Mouse (Mus musculus): ENCODE results near the gene Gm4779. TPM values are rescaled to one million over a fixed set of nuclear protein-coding genes. Genes with fewer than 3 reads are reported as not detected.
"Not testable (repeated sequence)": the region's sequence is repeated elsewhere in the genome, so short reads cannot be mapped to it uniquely, and the experiment has no call there.

The Gm4779 gene
- total RNA-seq (2021): under 1 TPM in 1 of 2 experiments, not detected in 1; 0.28 TPM

DNA sequence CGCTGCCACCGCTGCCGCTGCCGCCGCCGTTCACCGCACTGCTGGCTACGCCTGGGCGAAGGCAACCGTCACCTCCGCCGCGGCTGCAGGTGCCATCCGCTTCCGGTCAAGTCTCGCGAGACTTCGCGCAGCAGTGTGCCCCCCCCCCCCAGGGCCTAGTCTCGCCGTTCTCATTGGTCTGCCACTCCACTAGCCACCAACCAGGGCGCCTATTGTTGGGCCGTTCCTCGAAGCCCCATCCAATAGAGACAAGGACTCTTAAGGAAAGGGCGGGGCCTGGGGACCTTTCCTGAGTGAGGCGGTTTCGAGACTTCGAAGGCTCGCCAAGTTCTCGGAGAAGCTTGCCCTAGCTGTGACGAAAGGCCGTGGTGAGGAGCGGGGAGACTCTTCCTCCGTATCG, at the start of gene Gm4779, which contains the start of gene 8030474K03Rik:
Gene Gm4779, minus strand, starts transcription at position 82 of the 400 bp plus-strand sequence.
Gene 8030474K03Rik, plus strand, starts transcription at position 315 of the 400 bp plus-strand sequence.
- no peak for DNase-seq
- intact Hi-C loops (cut with DNase I): no loop called here

DNA sequence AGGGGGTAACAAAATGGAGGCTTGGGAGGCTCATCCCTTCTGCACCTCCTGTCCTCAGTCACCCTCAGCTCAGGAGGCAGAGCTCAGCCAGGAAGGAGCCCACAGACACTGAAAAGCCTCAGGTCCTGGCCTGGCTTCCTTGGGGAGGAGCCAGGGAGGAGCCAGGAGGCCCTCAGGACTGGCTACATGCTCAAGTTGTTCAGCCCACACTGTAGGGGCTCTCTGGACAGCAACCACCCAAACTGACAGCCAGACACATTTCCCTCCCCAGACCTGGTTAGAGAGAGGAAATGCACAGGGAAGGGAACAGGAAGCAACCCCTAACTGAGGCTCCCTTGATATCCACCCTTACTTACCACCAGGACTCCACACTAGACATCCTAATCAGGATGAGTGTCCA, 25.8 kb upstream of the Gm4779 start:
- intact Hi-C loops (cut with DNase I): loop anchor here (10.0 kb wide), 1 partner anchor 245 kb away; no protein-coding TSS in a partner anchor
- DNase-seq: not testable (repeated sequence)

DNA sequence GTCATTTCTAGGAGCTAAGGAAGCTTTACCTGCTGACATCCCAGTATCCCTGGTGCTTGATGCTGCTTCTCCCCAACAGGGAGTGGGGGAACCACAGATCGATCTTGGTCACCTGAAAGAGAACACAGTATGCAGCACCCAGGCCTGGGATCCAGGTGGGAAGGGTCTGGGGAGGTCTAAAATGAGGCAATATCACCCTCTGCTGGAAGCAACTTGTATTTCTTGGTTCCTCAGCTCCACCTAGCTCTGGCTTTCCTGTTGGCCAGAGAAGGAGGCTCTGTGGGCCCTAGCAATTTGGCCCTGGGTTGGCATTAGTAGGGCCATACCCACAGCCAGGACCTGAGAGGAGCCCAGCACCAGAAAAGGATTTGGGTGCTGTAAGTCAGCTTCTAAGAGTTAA, 24.9 kb upstream of the Gm4779 start:
- intact Hi-C loops (cut with DNase I): loop anchor here (10.0 kb wide), 1 partner anchor 246 kb away; no protein-coding TSS in a partner anchor
- no peak for DNase-seq

DNA sequence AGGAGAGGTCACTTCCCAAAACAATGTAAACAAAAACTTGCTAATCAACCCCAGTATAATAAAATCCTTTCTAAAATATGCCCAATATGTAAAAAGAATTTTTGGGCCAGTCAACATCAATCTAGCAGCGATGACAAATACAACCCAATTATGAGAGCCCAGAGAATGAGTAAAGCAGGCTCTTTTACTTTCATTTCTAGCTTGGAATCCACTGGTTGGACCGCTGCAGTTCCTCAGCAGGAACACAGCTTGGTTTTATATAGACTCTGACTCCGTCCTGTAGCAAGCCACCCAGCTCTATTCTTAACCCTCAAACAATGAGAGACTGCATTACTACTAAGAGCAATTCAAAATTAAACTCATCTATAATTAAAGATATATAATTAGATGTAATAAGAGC, 17.5 kb upstream of the Gm4779 start:
- no peak for DNase-seq
- intact Hi-C loops (cut with DNase I): loop anchor here (10.0 kb wide), 1 partner anchor 253 kb away; no protein-coding TSS in a partner anchor

DNA sequence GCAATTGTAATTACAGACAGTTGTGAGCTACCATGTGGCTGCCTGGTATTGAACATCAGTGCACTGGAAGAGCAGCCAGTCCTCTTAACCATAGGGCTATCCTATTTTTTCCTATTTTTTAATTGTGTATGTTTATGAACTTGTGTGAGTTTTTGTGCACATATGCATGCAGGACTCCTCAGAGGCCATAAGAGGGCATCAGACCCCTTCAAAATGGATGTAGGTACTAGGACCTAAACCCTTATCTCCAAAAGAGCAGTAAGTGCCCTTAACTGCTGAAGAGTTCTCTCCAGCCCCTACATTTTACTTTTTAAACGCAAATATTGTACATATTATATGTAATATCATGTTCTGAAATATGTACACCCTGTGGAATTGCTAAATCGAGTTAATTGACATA, 11.3 kb upstream of the Gm4779 start:
- DNase-seq: no peak
- intact Hi-C loops (cut with DNase I): loop anchor here (5.0 kb wide), 1 partner anchor 137 kb away; no protein-coding TSS in a partner anchor

DNA sequence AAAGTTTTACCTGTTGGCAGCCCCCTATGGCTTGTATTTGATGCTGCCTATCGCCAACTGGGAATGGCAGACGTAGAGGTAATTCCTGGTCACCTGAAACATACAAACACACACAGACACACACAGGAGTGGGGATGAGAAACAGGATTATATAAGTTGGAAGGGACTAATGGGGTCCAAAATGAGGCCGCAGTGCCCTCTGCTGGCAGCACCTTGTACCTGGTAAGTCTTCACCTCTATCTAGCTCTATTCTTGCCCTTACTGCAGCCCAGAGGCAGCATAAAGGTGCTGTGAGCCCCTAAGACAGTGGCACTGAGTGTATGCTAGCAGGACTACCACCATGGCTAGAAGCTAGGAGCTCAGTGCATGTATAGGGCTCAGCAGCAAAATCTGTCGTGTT, 2.7 kb downstream of the Gm4779 start:
- DNase-seq: peak; percentile 48
- intact Hi-C loops (cut with DNase I): no loop called here

DNA sequence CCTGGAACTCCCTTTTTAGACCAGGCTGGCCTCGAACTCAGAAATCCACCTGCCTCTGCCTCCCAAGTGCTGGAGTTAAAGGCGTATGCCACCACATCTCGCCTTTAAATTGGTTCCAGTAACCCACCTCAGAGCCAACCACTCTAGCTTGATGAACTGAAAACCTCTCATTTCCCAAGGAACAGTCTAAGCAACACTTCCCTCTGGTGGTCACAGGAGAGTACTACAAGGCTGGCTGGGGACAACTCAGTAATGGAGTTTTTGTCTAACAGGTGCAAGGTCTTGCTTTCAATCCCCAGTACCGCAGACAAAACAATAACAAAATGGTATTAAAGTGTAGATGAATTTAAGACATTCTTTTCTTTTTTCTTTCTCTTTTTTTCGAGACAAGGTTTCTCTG, 22.2 kb downstream of the Gm4779 start:
- peak; percentile 32 for DNase-seq
- intact Hi-C loops (cut with DNase I): no loop called here

DNA sequence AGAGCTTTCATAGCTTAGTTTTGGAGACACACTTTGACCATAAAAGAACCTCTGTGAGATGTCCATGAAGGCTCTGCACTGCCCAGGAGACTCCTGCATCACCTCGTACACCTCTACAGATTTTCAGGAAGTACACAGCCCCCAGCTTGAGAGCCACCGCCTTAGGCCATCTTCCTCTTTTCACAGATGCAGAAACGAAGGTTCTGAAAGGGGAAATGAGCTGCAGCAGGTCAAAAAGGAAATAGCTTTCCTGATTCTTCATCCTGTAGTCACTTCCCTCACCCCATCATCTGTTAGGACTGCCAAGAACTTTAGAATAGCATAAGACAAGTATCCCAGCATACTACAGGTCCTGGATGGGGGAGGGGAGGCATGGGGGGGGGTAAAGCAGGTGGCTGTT, 23.9 kb downstream of the Gm4779 start:
- no peak for DNase-seq
- intact Hi-C loops (cut with DNase I): no loop called here

DNA sequence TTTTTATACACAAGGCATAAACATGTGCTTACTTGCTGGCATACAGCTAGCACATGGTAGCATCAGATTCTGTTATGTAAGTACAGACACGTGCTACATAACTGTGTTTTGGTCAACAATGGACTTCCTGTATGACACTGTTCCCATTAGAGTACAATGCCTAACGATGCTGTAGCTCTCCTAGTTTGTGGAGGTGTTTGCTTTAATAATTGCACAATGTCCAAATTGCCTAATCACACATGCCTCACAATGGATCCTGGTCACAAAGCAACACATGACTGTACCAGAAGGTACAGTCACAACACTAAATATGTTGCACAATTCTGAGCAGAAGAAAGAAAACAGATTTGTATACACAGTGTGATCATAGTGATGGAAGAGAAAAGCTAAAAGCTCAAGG, 24.7 kb downstream of the Gm4779 start:
- DNase-seq: no peak
- intact Hi-C loops (cut with DNase I): loop anchor here (10.0 kb wide), 1 partner anchor 65 kb away; no protein-coding TSS in a partner anchor

DNA sequence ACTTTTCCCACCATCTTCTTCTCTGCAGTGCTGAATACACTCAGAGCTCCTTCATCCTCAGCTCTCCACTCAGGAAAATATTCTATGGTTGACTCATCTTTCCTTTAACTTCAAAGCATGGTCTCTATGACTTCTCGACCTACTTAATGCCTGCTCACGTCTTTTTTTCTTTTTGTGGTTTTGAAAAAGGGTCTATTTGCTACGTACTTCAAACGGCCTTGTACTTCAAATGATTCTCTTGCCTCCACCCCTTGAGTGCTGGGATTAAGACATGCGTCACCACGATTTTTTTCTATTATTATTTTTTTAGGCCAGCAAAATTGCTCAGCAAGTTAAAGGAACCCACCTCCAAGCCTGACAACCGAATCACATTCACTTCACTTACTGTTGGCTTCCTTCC, 26.9 kb downstream of the Gm4779 start:
- intact Hi-C loops (cut with DNase I): loop anchor here (10.0 kb wide), 1 partner anchor 62 kb away; no protein-coding TSS in a partner anchor
- DNase-seq: no peak

DNA sequence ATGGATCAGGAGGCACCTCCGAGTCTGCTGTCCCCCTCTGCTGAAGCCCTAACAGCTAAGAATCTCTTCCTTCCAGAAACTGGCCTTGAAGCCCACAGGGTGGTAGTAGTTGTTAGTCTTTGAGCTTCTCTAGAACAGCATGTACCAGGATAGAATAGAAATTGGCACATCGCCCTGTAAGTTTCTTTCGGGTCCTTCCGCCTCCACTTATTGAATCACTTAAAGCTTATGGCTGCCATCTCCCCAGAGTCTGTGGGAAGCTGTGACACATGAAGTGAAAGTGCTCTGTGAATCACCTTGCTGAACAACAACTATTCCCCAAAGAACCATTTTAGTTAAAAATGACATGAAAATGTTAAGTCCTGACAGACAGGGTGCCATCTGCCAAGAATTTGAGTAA, 29.1 kb downstream of the Gm4779 start:
- DNase-seq: no peak
- intact Hi-C loops (cut with DNase I): loop anchor here (10.0 kb wide), 1 partner anchor 60 kb away; no protein-coding TSS in a partner anchor

DNA sequence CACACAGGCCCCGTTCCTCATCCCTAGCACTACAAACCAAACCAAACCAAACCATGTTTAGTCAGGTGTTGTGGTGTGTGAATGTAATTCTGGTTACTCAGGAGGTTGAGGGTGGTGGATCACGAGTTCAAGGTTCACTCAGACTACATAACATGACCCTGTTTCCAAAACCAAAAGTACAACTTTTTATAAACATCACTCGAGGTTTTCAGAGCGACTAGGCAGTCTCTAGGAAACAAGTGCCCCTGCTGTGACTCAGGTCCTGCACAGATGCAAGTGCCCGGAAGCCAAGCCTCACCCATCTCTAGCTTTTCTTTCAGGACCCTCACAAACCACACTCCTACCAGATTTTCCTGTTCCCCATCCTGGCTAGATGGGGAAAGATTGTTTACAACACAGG, 29.6 kb downstream of the Gm4779 start:
- DNase-seq: no peak
- intact Hi-C loops (cut with DNase I): loop anchor here (10.0 kb wide), 1 partner anchor 60 kb away; no protein-coding TSS in a partner anchor

DNA sequence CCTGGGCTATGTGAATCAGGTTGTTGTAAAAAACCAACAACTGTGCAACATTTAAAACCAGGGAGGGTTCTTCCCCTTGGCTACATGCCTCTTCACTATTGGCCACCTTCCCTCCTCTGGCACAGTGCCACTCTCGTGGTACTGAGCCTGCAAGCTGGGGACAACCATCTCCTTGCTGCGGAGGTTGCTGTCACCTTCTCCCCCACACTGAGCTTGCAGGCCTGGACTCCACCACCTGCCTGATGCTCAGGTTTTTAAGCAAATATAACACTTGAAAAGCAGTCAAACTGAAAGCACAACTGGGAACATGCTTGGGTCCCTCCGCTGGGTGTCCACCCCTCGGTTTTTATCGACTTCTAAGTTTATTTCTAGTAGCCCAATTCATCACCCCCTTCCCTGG, 39.7 kb downstream of the Gm4779 start:
- intact Hi-C loops (cut with DNase I): no loop called here
- DNase-seq: peak; percentile 53

DNA sequence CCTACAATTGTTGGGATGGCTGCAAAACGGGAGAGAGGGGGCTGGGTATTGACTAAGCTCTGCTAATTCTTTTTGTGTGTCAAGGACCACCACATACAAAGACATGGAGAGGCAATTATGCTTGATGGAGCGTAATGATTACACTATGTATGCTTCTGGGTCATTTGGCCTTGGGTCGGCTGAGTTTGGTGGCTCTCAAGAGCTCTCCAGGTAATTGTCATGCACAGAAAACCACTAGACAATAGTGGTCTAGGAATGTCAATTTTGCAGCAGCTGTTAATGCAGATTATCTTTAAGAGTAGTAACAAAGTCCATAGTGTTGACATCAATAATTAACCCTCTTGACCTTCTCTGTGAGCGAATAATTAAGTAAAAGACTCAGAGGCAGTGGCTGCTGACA, 44.1 kb downstream of the Gm4779 start:
- DNase-seq: no peak
- intact Hi-C loops (cut with DNase I): no loop called here

DNA sequence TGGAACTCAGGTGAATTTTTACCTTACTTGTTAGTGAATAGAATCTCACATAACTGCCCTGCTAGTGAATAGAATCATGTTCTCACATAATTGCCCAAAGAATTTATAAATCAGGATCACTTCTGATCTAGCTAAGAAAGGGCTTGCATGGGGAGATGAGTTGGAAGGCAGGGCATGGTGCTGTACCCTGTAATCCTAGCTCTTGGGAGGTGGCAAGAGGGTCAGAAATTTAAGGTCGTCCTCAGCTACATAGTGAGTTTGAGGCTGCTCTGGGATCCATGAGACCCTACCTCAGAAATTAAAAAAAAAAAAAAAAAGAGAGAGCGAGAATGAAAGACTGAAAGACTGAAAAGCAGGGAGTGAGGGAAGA, 53.2 kb downstream of the Gm4779 start:
- intact Hi-C loops (cut with DNase I): no loop called here
- no peak for DNase-seq

DNA sequence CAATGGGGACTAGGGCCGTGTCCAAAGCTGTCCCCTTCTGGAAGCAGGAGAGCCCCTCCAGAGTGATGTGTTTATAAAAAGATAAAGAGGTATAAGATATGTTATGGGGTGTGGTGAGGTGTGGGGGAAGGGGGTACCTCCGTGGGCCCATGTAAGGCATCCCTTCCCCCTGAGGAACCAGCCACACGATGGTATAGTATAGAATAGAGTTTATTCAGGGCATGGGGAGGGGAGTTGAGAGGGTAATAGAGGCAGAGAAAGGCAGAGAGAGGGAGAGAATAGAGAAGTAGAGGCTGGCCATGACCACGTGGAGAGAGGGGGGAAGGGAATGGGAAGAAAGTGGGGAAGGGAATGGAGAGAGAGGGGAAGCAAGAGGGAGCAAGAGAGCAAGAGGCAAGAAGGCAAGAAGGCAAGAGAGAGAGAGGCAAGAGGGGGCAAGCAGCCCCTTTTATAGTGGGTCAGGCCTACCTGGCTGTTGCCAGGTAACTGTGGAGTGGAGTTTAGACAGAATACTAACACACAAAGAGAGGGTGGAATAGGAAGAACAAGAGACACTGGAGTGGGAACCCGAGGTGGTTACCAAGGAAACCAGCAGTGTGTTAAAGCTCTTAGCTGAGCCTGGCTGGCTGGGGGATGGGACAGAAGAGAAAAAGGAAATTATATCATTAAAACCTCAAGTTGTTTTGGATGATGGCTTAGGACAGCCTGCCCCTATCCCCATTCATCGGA, 53.7 kb downstream of the Gm4779 start:
- intact Hi-C loops (cut with DNase I): no loop called here
- DNase-seq: no peak

Other genes starting within 250 kb of the Gm4779 start
- gene Ogt, start 154.4 kb downstream of the Gm4779 start, total RNA-seq (2021): 100 to 1,000 TPM; 211 to 228 TPM
- gene Cxcr3, start 60.2 kb downstream of the Gm4779 start, total RNA-seq (2021): not detected
- gene 8030474K03Rik, start 233 bp upstream of the Gm4779 start, total RNA-seq (2021): under 1 TPM in 1 of 2 experiments, not detected in 1; 0.34 TPM
- gene Nhsl2, start 55.0 kb upstream of the Gm4779 start, total RNA-seq (2021): 10 to 100 TPM in 1 of 2 experiments, 1 to 10 TPM in 1; 9.8 to 11.3 TPM